Mouse (Mus musculus): ENCODE results near the gene Cd96. TPM values are rescaled to one million over a fixed set of nuclear protein-coding genes. Genes with fewer than 3 reads are reported as not detected.

Cd96 gene
- not detected for polyA plus RNA-seq (2015; fragmentation: Illumina TruSeq; extraction: RNeasy Lipid Tissue Mini Kit (QIAGEN cat#74804); ENCODE audit: insufficient read depth, low read depth, low replicate concordance)

GRCm38 (mm10) chr16:46120020-46120419 lies at the start of gene Cd96:
Gene Cd96, minus strand, starts transcription at chr16:46120251.

GRCm38 (mm10) chr16:46154832-46155231 lies 34.8 kb upstream of the Cd96 start, which contains the start of gene Gm4737:
Gene Gm4737, minus strand, starts transcription at chr16:46155077.

GRCm38 (mm10) chr16:46010153-46010905 lies 109.7 kb downstream of the Cd96 start, which contains the start of gene Plcxd2:
Gene Plcxd2, minus strand, starts transcription at chr16:46010218.

Other genes with a start within 250 kb of the Cd96 start
- gene Phldb2, start 166.7 kb downstream of the Cd96 start, polyA plus RNA-seq (2015; fragmentation: Illumina TruSeq; extraction: RNeasy Lipid Tissue Mini Kit (QIAGEN cat#74804); ENCODE audit: insufficient read depth, low read depth, low replicate concordance): 11.1 TPM
- gene Plcxd2, start 110.0 kb downstream of the Cd96 start, polyA plus RNA-seq (2015; fragmentation: Illumina TruSeq; extraction: RNeasy Lipid Tissue Mini Kit (QIAGEN cat#74804); ENCODE audit: insufficient read depth, low read depth, low replicate concordance): 2.4 TPM
- gene Gm4737, start 34.8 kb upstream of the Cd96 start, polyA plus RNA-seq (2015; fragmentation: Illumina TruSeq; extraction: RNeasy Lipid Tissue Mini Kit (QIAGEN cat#74804); ENCODE audit: insufficient read depth, low read depth, low replicate concordance): 1.3 TPM